Mouse (Mus musculus): ENCODE results near the gene 2810006K23Rik.
"Not testable (repeated sequence)": the region's sequence is repeated elsewhere in the genome, so short reads cannot be mapped to it uniquely, and the experiment has no call there.

Gene 2810006K23Rik

DNA sequence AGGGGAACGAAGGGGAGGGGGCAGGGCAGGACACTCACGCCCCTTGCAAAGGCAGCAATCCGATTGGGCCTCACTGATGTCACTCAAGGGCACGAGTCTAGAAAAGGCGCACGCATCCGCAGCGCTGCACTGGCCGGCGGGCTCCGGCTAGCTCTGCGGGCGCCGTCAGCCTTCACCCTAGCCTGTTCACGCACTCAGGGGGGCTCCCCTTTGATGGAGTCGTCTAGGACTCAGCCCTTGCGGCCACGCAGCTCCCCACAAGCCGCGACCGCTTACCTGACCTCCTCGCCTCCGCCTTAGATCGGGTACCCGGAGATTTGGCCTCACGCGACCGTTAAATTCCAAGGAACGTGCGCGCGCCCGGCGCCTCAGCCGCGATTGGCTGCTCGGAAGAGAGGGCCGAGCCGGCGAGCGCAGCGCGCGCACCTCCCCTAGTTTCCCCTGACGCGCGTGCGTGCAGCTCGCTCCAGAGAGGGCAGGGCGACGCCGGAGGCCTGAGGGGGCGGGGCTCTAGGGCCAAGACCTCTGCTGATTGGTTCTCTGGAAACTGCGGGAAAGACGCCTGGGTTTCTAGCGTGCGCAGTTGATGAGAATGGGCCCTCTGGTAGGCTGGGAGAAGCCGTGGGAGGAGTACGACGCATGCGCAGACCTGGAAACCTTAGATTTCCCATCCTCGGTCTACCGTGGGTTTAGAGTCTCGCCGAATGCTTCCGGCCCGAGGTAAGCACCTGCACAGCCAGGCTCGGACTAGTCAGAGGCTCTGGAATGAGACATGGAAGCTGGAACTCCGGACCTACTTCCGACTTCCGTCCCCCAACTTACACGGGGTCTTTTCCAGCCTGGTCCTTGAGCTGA, at the start of gene 2810006K23Rik, which contains the start of gene Mphosph9:
TSS of gene 2810006K23Rik (plus strand) at position 580 of the 855 bp plus-strand sequence.
TSS of gene Mphosph9 (minus strand) at position 463 of the 855 bp plus-strand sequence.
- in situ Hi-C loops (cut with MboI, MseI): no loop called here

- in situ Hi-C loops (cut with MboI, MseI): no loop called here
Measured at GRCm38 (mm10) chr5:124282854-124283253, 45.0 kb upstream of the 2810006K23Rik start.

DNA sequence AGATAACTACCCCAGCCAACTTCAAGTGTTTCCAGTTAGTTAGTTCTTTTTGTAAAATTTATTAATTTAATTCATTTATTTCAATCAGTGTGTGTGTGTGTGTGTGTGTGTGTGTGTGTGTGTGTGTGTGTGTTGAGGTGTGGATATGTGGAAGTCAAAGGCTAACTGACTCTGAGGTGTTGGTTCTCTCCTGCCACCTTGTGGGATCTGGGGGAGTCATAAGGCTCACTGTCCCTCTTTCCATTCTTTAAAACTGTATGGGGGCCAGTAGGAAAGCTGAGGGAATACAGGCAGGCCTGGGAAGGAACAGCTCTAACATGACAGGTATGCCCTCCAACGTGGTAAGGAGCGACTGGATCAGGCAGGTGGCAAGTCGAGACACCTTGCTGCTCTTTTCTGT, 43.6 kb upstream of the 2810006K23Rik start:
- in situ Hi-C loops (cut with MboI, MseI): no loop called here

GRCm38 (mm10) chr5:124287616-124288247, 40.2 kb upstream of the 2810006K23Rik start:
- in situ Hi-C loops (cut with MboI, MseI): no loop called here

DNA sequence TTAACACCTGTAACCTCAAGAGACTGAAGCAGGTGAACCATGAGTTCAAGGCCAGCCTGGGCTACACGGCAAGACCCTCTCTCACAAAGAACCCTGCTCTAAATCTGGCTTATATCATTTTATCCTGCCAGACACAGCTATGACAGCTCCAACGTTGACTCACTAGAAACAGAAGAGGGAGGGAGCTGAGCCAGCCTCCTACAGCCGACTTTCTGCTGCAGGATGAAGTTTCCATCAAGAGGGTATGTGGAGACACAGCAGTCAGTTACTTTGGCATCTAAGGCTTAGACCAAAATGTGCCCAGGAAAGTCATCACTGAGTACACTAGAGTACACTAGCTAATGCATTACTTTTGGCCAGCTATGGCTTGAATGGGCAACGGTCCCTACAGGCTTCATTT, 37.7 kb upstream of the 2810006K23Rik start:
- in situ Hi-C loops (cut with MboI, MseI): loop anchor here (10.0 kb wide), 1 partner anchor 925 kb away; no protein-coding TSS in a partner anchor

DNA sequence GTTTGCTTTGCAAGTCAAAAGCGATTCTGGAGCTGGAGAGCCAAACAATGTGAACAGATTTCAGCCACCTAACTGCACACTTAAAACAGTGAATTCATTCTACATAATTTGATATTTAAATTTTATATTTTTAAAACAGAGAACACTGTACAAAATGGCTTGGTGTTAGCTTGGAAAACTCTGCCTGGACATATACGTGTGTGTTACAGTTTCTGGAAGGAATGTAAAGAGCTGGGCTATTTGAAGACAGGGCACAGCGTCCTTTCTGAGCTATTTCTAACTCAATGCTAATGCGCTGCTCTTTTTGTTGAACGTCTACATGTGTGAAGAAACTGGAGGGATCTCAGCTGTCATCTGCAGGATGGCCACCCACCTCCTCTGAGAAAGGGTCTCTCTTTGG, 33.9 kb upstream of the 2810006K23Rik start:
- in situ Hi-C loops (cut with MboI, MseI): loop anchor here (10.0 kb wide), 1 partner anchor 921 kb away; no protein-coding TSS in a partner anchor

GRCm38 (mm10) chr5:124296475-124296874, 31.4 kb upstream of the 2810006K23Rik start:
- in situ Hi-C loops (cut with MboI, MseI): loop anchor here (5.0 to 10.0 kb wide), 2 partner anchors 129 to 918 kb away; no protein-coding TSS in a partner anchor

GRCm38 (mm10) chr5:124299307-124299706, 28.6 kb upstream of the 2810006K23Rik start:
- in situ Hi-C loops (cut with MboI, MseI): loop anchor here (5.0 to 10.0 kb wide), 2 partner anchors 132 to 915 kb away; no protein-coding TSS in a partner anchor

DNA sequence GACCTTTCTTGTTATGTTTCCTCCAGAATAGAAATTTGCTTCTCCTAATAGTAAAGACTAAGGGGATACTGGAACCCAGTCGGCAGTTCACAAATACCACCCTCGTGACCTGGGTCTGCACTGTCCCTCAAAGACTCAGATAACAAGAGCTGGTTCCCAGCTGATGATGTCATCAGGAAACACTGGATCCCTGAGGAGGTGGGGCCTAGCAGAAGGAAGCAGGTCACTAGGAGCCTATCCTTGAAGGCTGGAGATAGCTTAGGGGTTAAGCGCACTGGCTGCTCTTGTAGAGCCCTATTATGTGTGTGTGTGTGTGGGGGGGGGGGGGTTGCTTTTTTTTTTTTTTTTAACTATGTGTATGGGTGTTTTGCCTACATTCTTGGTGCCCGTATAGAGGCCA, 27.8 kb upstream of the 2810006K23Rik start:
- in situ Hi-C loops (cut with MboI, MseI): loop anchor here (5.0 kb wide), 1 partner anchor 43 kb away; no protein-coding TSS in a partner anchor

DNA sequence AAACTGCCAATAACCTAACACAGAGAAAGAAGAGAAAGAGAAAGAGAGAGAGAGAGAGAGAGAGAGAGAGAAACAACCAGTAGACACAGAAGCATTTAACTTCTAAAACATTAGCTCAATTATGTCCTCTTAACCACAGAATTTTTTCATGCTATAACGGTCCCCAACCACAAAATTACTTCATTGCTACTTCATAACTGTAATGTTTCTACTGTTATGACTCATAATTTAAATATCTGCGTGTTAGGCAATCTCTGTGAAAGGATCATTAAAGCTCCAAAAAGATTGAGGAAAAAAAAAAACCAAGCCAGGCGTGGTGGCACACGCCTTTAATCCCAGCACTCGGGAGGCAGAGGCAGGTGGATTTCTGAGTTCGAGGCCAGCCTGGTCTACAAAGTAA, 25.0 kb upstream of the 2810006K23Rik start:
- in situ Hi-C loops (cut with MboI, MseI): loop anchor here (5.0 kb wide), 1 partner anchor 46 kb away; no protein-coding TSS in a partner anchor

GRCm38 (mm10) chr5:124309155-124309554, 18.7 kb upstream of the 2810006K23Rik start:
- in situ Hi-C loops (cut with MboI, MseI): no loop called here

GRCm38 (mm10) chr5:124310091-124310490, 17.8 kb upstream of the 2810006K23Rik start:
- in situ Hi-C loops (cut with MboI, MseI): no loop called here

DNA sequence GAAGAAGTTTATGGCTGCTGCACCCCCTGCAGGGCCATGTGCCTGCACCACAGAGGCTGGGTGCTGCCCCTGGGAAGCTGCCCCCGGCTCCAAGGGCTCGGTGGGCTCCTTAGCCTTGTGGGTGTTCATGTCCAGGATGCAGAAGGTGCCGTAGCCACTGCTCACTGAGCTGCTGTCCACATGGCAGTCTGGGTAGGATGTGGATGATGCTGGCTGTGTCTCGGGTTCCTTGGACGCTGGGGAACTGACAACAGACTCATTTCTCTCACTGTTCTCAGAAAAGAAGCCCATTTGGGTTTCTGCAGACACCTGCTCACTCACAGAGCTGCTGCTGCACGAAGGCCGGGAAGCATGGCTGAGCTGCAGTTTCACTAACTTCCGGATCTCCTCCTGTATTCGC, 12.4 kb upstream of the 2810006K23Rik start:
- in situ Hi-C loops (cut with MboI, MseI): no loop called here

DNA sequence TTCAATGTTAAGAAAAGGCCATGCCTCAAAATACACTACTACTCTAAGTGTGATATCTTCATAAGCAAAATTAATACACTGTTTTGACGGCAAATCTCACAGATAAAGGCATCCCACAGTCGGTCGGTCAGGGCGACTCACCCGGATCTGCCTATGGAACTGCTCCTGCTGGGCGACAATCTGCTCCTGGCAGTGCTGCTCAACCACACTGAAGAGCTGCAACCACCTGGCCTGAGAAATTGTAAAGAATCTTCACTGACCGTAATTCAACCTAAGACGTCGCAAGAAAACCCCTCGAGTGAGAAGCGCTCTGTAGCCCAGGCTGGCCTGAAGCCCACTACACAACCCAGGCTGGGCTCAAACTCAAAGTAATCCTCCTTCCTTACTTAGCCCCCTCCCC, 11.9 kb upstream of the 2810006K23Rik start:
- in situ Hi-C loops (cut with MboI, MseI): no loop called here

GRCm38 (mm10) chr5:124317648-124318047, 10.2 kb upstream of the 2810006K23Rik start:
- in situ Hi-C loops (cut with MboI, MseI): no loop called here

DNA sequence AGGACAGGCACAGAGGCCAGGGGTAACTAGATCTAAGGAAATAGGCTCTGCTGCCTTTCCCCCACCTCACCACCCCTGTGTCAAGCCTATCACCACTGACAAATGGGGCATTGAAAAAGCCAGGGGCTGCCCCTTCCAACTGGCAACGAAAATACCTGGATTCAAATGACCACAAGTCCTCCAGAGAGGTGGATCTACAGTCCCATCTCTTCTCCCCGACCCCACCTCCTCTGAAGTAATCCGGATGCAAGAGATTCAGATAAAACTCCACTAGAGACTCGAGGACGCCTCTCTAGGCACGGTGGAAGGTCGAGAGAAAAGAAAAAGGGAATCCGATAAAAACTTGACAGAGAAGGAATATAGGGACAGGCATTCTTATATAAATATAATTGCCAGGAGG, 1.1 kb upstream of the 2810006K23Rik start:
- in situ Hi-C loops (cut with MboI, MseI): no loop called here

- in situ Hi-C loops (cut with MboI, MseI): no loop called here
Measured at GRCm38 (mm10) chr5:124330086-124330485, 2.2 kb downstream of the 2810006K23Rik start.

DNA sequence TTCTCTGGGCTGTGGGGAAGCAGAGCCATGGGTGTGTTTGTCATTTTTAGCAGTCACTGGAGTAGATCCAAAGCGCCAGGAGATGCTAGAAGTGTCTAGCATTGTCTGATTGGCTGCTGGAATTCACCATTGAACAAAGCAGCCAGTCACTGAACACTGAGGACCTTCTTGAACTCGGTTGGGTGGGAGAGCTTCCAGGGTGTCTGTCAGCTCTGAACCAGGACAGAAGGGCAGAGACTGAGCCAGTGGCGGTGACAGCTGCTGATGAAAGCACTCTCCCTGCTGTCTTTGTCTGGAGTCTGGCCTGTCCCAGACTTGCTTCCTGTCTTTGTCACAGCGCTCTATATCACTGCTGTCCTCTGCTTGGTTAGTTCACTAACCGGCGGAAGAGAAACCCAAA, 6.5 kb downstream of the 2810006K23Rik start:
- in situ Hi-C loops (cut with MboI, MseI): no loop called here

DNA sequence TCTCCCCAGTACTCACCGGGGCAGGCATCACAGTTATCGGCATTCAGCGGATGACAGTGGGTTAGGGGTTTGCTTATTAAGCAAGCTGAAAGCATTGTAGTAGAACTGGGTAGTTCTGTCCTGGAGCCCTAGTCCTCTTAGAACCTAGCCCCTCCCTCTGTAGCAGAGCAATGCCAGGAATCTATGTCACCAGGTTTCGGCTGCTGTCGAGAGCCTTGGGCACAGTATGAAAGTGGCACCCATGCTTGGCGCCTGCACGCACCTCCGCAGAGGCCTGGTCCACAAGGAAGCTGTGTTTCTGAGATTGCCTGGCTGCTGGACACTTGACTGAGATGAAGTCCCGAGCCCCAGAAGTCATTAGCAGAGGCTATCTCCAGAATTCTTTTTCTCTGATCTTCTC, 9.2 kb downstream of the 2810006K23Rik start:
- in situ Hi-C loops (cut with MboI, MseI): no loop called here

DNA sequence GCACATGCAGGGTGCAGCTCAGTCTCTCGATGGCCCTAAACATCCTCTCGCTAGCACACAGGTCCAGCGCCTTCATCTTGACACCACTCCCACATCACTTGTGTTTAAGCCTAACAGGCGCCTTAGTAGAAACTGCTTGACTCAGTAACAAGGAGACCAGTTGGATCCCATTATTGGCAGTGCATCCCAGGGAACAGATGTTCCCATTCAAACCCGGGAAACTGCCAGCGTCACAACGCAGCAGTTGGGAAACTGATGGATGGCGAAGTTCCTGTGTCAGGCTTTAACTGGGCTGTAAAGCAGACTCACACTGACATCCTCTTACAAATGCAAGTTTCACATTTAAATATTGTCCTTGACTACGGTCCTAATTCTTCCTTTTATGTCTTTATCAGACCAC, 10.0 kb downstream of the 2810006K23Rik start:
- in situ Hi-C loops (cut with MboI, MseI): no loop called here

DNA sequence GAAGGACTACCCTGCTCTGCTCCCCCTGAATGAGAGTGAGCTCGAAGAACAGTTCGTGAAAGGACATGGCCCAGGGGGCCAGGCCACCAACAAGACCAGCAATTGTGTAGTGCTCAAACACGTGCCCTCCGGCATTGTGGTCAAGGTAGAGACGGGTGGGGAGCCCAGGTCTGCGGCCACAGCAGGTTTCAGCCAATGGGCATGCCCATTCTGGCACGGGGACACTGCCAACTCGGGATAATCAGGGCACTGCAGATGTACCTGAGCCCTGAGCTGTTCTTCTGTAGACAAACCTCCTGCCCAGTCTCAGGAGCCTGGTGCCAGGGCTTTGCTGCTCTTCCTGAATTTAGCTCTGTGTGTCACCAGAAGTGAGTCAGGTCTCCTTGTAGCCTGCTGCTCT, 10.9 kb downstream of the 2810006K23Rik start:
- in situ Hi-C loops (cut with MboI, MseI): no loop called here

DNA sequence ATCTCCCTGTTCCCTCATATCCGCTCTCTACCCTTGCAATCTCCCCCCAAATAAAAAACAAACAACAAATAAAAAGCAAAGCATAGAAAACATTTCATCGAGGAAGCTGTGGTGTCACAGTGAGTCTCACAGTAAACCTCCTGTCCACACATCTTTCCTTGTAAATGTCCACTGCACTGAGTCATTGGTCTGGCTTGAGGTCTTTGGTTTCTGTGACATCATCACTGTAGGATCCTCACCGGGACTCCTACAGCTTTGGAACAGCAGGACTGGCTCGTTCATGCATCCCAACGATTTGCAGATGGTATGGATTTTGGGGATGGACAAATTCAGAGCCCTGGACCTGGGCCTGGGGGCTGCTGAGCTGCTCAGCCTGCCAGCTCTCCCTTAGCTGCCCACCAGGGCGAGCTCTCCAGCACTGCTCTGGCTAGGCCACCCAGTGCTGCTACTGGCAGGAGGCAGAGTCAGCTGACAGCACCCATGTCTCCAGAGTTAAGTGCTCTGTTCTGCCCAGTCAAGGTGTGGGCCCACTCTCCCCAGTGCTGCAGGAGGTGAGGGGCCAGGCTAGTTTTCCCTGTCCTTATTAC, 14.0 kb downstream of the 2810006K23Rik start:
- in situ Hi-C loops (cut with MboI, MseI): not testable (repeated sequence)

Data from regulatory T cell (primary cell).